Mouse (Mus musculus) lung, embryonic 14.5 days (tissue): ENCODE data around the gene Slc25a41. TPM values are rescaled to one million over a fixed set of nuclear protein-coding genes. Genes with fewer than 3 reads are reported as not detected.
A peak's percentile ranks its signal among the peaks of the same experiment; 100 is the strongest.

ENCODE experiments used
- ATAC-seq: fragments of 200-750 bp; cut with Nextera tagmentation; 2 replicates; pipeline ENCODE4 v1.8.0; 2017; ENCODE audit warnings: mild to moderate bottlenecking, moderate TSS enrichment, moderate library complexity; ENCODE audit not compliant: insufficient read depth
- DNase-seq: peaks from one replicate; pipeline ENCODE4 v3.0.0-alpha.2; 2015
- H3K27ac ChIP-seq: fragments of 300-500 bp; sonication (generic); 2 replicates; pipeline ENCODE4 v1.5.1; 2014; ENCODE audit warnings: low read depth, mild to moderate bottlenecking, moderate library complexity
- H3K27me3 ChIP-seq: fragments of 300-500 bp; sonication (generic); 2 replicates; pipeline ENCODE4 v1.6.1; 2014; ENCODE audit warnings: low read length, control low read depth; ENCODE audit not compliant: insufficient read depth
- H3K36me3 ChIP-seq: fragments of 300-500 bp; sonication (generic); 2 replicates; pipeline ENCODE4 v1.6.1; 2014; ENCODE audit warnings: control low read depth; ENCODE audit not compliant: insufficient read depth
- H3K4me1 ChIP-seq: fragments of 300-500 bp; sonication (generic); 2 replicates; pipeline ENCODE4 v1.6.1; 2014; ENCODE audit warnings: antibody characterized with exemption, control low read depth; ENCODE audit not compliant: insufficient read depth
- H3K4me2 ChIP-seq: fragments of 300-500 bp; sonication (generic); 2 replicates; pipeline ENCODE4 v1.6.1; 2014; ENCODE audit warnings: mild to moderate bottlenecking
- H3K4me3 ChIP-seq: fragments of 300-500 bp; sonication (generic); 2 replicates; pipeline ENCODE4 v1.5.1; 2014; ENCODE audit warnings: low read depth, low read length
- H3K9ac ChIP-seq: fragments of 300-500 bp; sonication (generic); 2 replicates; pipeline ENCODE4 v1.6.1; 2014
- H3K9me3 ChIP-seq: fragments of 300-500 bp; sonication (generic); 2 replicates; pipeline ENCODE4 v1.6.1; 2016; ENCODE audit warnings: low read depth, low read length, control low read depth
- CTCF ChIP-seq: IDR thresholded peaks from 2 replicates; pipeline ENCODE4 v1.5.1; 2016; ENCODE audit warnings: antibody characterized with exemption, low read depth
- WGBS: fragments of 180-500 bp; shearing (Covaris S2); extraction: QIAGEN DNeasy Blood & Tissue Kit; methylation state at CpG from one replicate; pipeline ENCODE4 v1.1.7; 2014; 5-methylcytosine and 5-hydroxymethylcytosine counted together
- polyA plus RNA-seq: library from polyadenylated mRNA; unstranded; fragments of >200 nt; fragmentation: Nextera tagmentation; extraction: Ambion mirVana; gene quantifications from 2 replicates; pipeline ENCODE4 v1.2.1, GENCODE M21; 2014

Gene Slc25a41
- polyA plus RNA-seq: 0.15 and 0.16 TPM in 2 replicates

GRCm38 (mm10) chr17:57041554-57041953 lies at the start of gene Slc25a41:
Gene Slc25a41, minus strand, starts transcription at chr17:57041654.
- Histone ChIP-seq H3K27me3 (no peaks in the 10 kb centered on the region), H3K4me1 (no peaks in the 10 kb centered on the region), H3K9ac (no peak within 1 kb of the TSS), H3K9me3 (no peaks in the 10 kb centered on the region), H3K36me3 (0 out of 2 replicates have a peak, but pooled peaks cover 4% of the 10 kb centered on the region), H3K4me2 (no peak within 1 kb of the TSS), H3K27ac (no peak within 1 kb of the TSS), H3K4me3 (no peak within 1 kb of the TSS)
- DNase-seq (no peak), ATAC-seq (no peak)
- TF ChIP-seq CTCF: no peak
- WGBS: 62% methylated on average over 8 of the region's 8 CpGs

- H3K27me3 ChIP-seq: peaks cover 6% of the 10 kb centered on the region; the same call in 1 of the 2 replicates
- peak; percentile 57 for DNase-seq
- H3K9ac ChIP-seq: peak within 1 kb of the TSS; percentile 13; the same call in 1 of the 2 replicates
- no peaks in the 10 kb centered on the region for H3K9me3 ChIP-seq
- H3K27ac ChIP-seq: no peak within 1 kb of the TSS
- TF ChIP-seq CTCF: peak; percentile 8; the same call in 1 of the 2 replicates
- H3K4me3 ChIP-seq: peak within 1 kb of the TSS; percentile 31
- H3K4me2 ChIP-seq: peak within 1 kb of the TSS; percentile 61
- ATAC-seq: peak; percentile 74
- no peaks in the 10 kb centered on the region for H3K36me3 ChIP-seq
- no peaks in the 10 kb centered on the region for H3K4me1 ChIP-seq
- WGBS: under 1% methylated on average over 31 of the region's 31 CpGs
Observed at GRCm38 (mm10) chr17:57087049-57087832, 45.8 kb upstream of the Slc25a41 start, which contains the start of gene Tubb4a. Gene Tubb4a, minus strand, starts transcription at chr17:57087782.

GRCm38 (mm10) chr17:57085970-57086757 lies 44.7 kb upstream of the Slc25a41 start:
- Histone ChIP-seq H3K36me3 (no peaks in the 10 kb centered on the region), H3K4me2 (no peak overlapping the region), H3K9ac (no peak overlapping the region), H3K4me1 (no peaks in the 10 kb centered on the region), H3K9me3 (no peaks in the 10 kb centered on the region), H3K27ac (no peak overlapping the region), H3K27me3 (peaks cover 6% of the 10 kb centered on the region; the same call in 1 of the 2 replicates), H3K4me3 (no peak overlapping the region)
- DNase-seq: no peak
- no peak for ATAC-seq
- no peak for TF ChIP-seq CTCF
- 80% methylated on average over 11 of the region's 11 CpGs for WGBS

- Histone ChIP-seq H3K36me3 (no peaks in the 10 kb centered on the region), H3K4me1 (no peaks in the 10 kb centered on the region), H3K27me3 (peaks cover 2% of the 10 kb centered on the region; the same call in 1 of the 2 replicates), H3K27ac (no peak overlapping the region), H3K9ac (no peak overlapping the region), H3K4me3 (no peak overlapping the region), H3K4me2 (no peak overlapping the region), H3K9me3 (no peaks in the 10 kb centered on the region)
- WGBS: 77% methylated on average over 5 of the region's 5 CpGs
- ATAC-seq (no peak), DNase-seq (no peak)
- TF ChIP-seq CTCF: no peak
Observed at GRCm38 (mm10) chr17:57082481-57082880, 41.0 kb upstream of the Slc25a41 start.

GRCm38 (mm10) chr17:57081234-57081842 lies 39.9 kb upstream of the Slc25a41 start:
- Histone ChIP-seq H3K9me3 (no peaks in the 10 kb centered on the region), H3K4me1 (no peaks in the 10 kb centered on the region), H3K27me3 (no peaks in the 10 kb centered on the region), H3K36me3 (no peaks in the 10 kb centered on the region), H3K27ac (no peak overlapping the region), H3K4me3 (no peak overlapping the region), H3K9ac (no peak overlapping the region), H3K4me2 (no peak overlapping the region)
- 93% methylated on average over 31 of the region's 31 CpGs for whole genome bisulfite sequencing
- DNase-seq (no peak), ATAC-seq (no peak)
- no peak for TF ChIP-seq CTCF

- no peak for ATAC-seq
- Histone ChIP-seq H3K9ac (no peak overlapping the region), H3K4me1 (no peaks in the 10 kb centered on the region), H3K4me2 (no peak overlapping the region), H3K27ac (no peak overlapping the region), H3K36me3 (no peaks in the 10 kb centered on the region), H3K9me3 (no peaks in the 10 kb centered on the region), H3K4me3 (no peak overlapping the region), H3K27me3 (no peaks in the 10 kb centered on the region)
- DNase-seq: no peak
- TF ChIP-seq CTCF: no peak
- WGBS: 56% methylated on average over 3 of the region's 3 CpGs
Observed at GRCm38 (mm10) chr17:57079919-57080318, 38.5 kb upstream of the Slc25a41 start.

GRCm38 (mm10) chr17:57078336-57078735 lies 36.9 kb upstream of the Slc25a41 start, which contains the start of gene Dennd1c:
Gene Dennd1c, minus strand, starts transcription at chr17:57078514.
- no peaks in the 10 kb centered on the region for H3K27me3 ChIP-seq
- no peak for DNase-seq
- H3K4me2 ChIP-seq: no peak within 1 kb of the TSS
- WGBS: 27% methylated on average over 6 of the region's 6 CpGs
- peak; percentile 39; the same call in 1 of the 2 replicates for ATAC-seq
- TF ChIP-seq CTCF: no peak
- H3K4me1 ChIP-seq: no peaks in the 10 kb centered on the region
- no peaks in the 10 kb centered on the region for H3K9me3 ChIP-seq
- H3K27ac ChIP-seq: no peak within 1 kb of the TSS
- H3K36me3 ChIP-seq: no peaks in the 10 kb centered on the region
- H3K4me3 ChIP-seq: no peak within 1 kb of the TSS
- H3K9ac ChIP-seq: no peak within 1 kb of the TSS
